Mouse (Mus musculus): ENCODE results near the gene Tamm41. TPM values are rescaled to one million over a fixed set of nuclear protein-coding genes. Genes with fewer than 3 reads are reported as not detected.

Tamm41 gene
- polyA plus RNA-seq, 1 experiment from 2014 or later, result 58.2 TPM

GRCm38 (mm10) chr6:115055440-115055839, 17.8 kb upstream of the Tamm41 start:
- H3K9ac ChIP-seq (replicated peaks; ENCODE audit: low read depth, low read length), result no peak overlapping the region
- H3K4me3 ChIP-seq (replicated peaks; ENCODE audit: low read length), result no peak overlapping the region
- peaks cover 11% of the 10 kb centered on the region for H3K4me1 ChIP-seq (replicated peaks; ENCODE audit: control insufficient read depth, insufficient read depth, low read length)
- no peaks in the 10 kb centered on the region for H3K36me3 ChIP-seq (ENCODE audit: control insufficient read depth, insufficient read depth)
- no peak overlapping the region for H3K4me2 ChIP-seq (ENCODE audit: low read length)
- no peak overlapping the region for H3K27ac ChIP-seq (ENCODE audit: low read length)
- H3K27me3 ChIP-seq (replicated peaks; ENCODE audit: control insufficient read depth, insufficient read depth, low read length), result no peaks in the 10 kb centered on the region
- no peaks in the 10 kb centered on the region for H3K9me3 ChIP-seq (ENCODE audit: control insufficient read depth, low read length)
- ATAC-seq, result no peak
- 44% methylated on average over 4 of the region's 4 CpGs for whole genome bisulfite sequencing

- Histone ChIP-seq H3K4me1 (replicated peaks; ENCODE audit: control insufficient read depth, insufficient read depth, low read length) (peaks cover 10% of the 10 kb centered on the region), H3K9me3 (ENCODE audit: control insufficient read depth, low read length) (no peaks in the 10 kb centered on the region), H3K4me3 (replicated peaks; ENCODE audit: low read length) (no peak overlapping the region), H3K27me3 (replicated peaks; ENCODE audit: control insufficient read depth, insufficient read depth, low read length) (no peaks in the 10 kb centered on the region), H3K27ac (ENCODE audit: low read length) (no peak overlapping the region), H3K9ac (replicated peaks; ENCODE audit: low read depth, low read length) (no peak overlapping the region), H3K36me3 (ENCODE audit: control insufficient read depth, insufficient read depth) (no peaks in the 10 kb centered on the region), H3K4me2 (ENCODE audit: low read length) (no peak overlapping the region)
- ATAC-seq, result no peak
- WGBS, result 71% methylated on average over 6 of the region's 6 CpGs
These were observed 14.0 kb upstream of the Tamm41 start for GRCm38 (mm10) chr6:115051586-115052197.

GRCm38 (mm10) chr6:115049015-115049414, 11.3 kb upstream of the Tamm41 start:
- no peak overlapping the region for H3K4me3 ChIP-seq (replicated peaks; ENCODE audit: low read length)
- 24% methylated on average over 4 of the region's 4 CpGs for WGBS
- no peaks in the 10 kb centered on the region for H3K27me3 ChIP-seq (replicated peaks; ENCODE audit: control insufficient read depth, insufficient read depth, low read length)
- ATAC-seq, result no peak
- H3K9me3 ChIP-seq (ENCODE audit: control insufficient read depth, low read length), result no peaks in the 10 kb centered on the region
- no peak overlapping the region for H3K27ac ChIP-seq (ENCODE audit: low read length)
- no peak overlapping the region for H3K4me2 ChIP-seq (ENCODE audit: low read length)
- H3K36me3 ChIP-seq (ENCODE audit: control insufficient read depth, insufficient read depth), result no peaks in the 10 kb centered on the region
- H3K9ac ChIP-seq (replicated peaks; ENCODE audit: low read depth, low read length), result no peak overlapping the region
- peaks cover 8% of the 10 kb centered on the region for H3K4me1 ChIP-seq (replicated peaks; ENCODE audit: control insufficient read depth, insufficient read depth, low read length)

- peaks cover 12% of the 10 kb centered on the region for H3K4me1 ChIP-seq (replicated peaks; ENCODE audit: control insufficient read depth, insufficient read depth, low read length)
- 26% methylated on average over 2 of the region's 2 CpGs for WGBS
- H3K27ac ChIP-seq (ENCODE audit: low read length), result 0 out of 2 replicates have a peak overlapping the region, but pooled peaks have one; percentile 1
- no peak overlapping the region for H3K4me3 ChIP-seq (replicated peaks; ENCODE audit: low read length)
- no peaks in the 10 kb centered on the region for H3K9me3 ChIP-seq (ENCODE audit: control insufficient read depth, low read length)
- no peak overlapping the region for H3K4me2 ChIP-seq (ENCODE audit: low read length)
- no peaks in the 10 kb centered on the region for H3K27me3 ChIP-seq (replicated peaks; ENCODE audit: control insufficient read depth, insufficient read depth, low read length)
- H3K36me3 ChIP-seq (ENCODE audit: control insufficient read depth, insufficient read depth), result no peaks in the 10 kb centered on the region
- H3K9ac ChIP-seq (replicated peaks; ENCODE audit: low read depth, low read length), result no peak overlapping the region
- no peak for ATAC-seq
These were observed 10.1 kb upstream of the Tamm41 start for GRCm38 (mm10) chr6:115047816-115048215.

- peaks cover 17% of the 10 kb centered on the region for H3K4me1 ChIP-seq (replicated peaks; ENCODE audit: control insufficient read depth, insufficient read depth, low read length)
- no peak overlapping the region for H3K27ac ChIP-seq (ENCODE audit: low read length)
- no peak for ATAC-seq
- WGBS, result 53% methylated on average over 1 of the region's 1 CpGs
- no peak overlapping the region for H3K4me2 ChIP-seq (ENCODE audit: low read length)
- H3K9me3 ChIP-seq (ENCODE audit: control insufficient read depth, low read length), result no peaks in the 10 kb centered on the region
- H3K27me3 ChIP-seq (replicated peaks; ENCODE audit: control insufficient read depth, insufficient read depth, low read length), result no peaks in the 10 kb centered on the region
- H3K9ac ChIP-seq (replicated peaks; ENCODE audit: low read depth, low read length), result no peak overlapping the region
- no peaks in the 10 kb centered on the region for H3K36me3 ChIP-seq (ENCODE audit: control insufficient read depth, insufficient read depth)
- no peak overlapping the region for H3K4me3 ChIP-seq (replicated peaks; ENCODE audit: low read length)
These were observed 8.4 kb upstream of the Tamm41 start for GRCm38 (mm10) chr6:115046064-115046463.

GRCm38 (mm10) chr6:115044709-115045108, 7.0 kb upstream of the Tamm41 start:
- Histone ChIP-seq H3K4me1 (replicated peaks; ENCODE audit: control insufficient read depth, insufficient read depth, low read length) (peaks cover 17% of the 10 kb centered on the region), H3K4me3 (replicated peaks; ENCODE audit: low read length) (no peak overlapping the region), H3K27ac (ENCODE audit: low read length) (peak overlapping the region; percentile 87), H3K36me3 (ENCODE audit: control insufficient read depth, insufficient read depth) (no peaks in the 10 kb centered on the region), H3K4me2 (ENCODE audit: low read length) (no peak overlapping the region), H3K9me3 (ENCODE audit: control insufficient read depth, low read length) (no peaks in the 10 kb centered on the region), H3K9ac (replicated peaks; ENCODE audit: low read depth, low read length) (no peak overlapping the region), H3K27me3 (replicated peaks; ENCODE audit: control insufficient read depth, insufficient read depth, low read length) (no peaks in the 10 kb centered on the region)
- 59% methylated on average over 1 of the region's 1 CpGs for WGBS
- no peak for ATAC-seq

- 39% methylated on average over 14 of the region's 14 CpGs for WGBS
- peak overlapping the region; percentile 87 for H3K27ac ChIP-seq (ENCODE audit: low read length)
- no peak overlapping the region for H3K4me3 ChIP-seq (replicated peaks; ENCODE audit: low read length)
- no peaks in the 10 kb centered on the region for H3K27me3 ChIP-seq (replicated peaks; ENCODE audit: control insufficient read depth, insufficient read depth, low read length)
- H3K9ac ChIP-seq (replicated peaks; ENCODE audit: low read depth, low read length), result no peak overlapping the region
- 0 out of 2 replicates have a peak overlapping the region, but pooled peaks have one; percentile 11 for H3K4me2 ChIP-seq (ENCODE audit: low read length)
- H3K36me3 ChIP-seq (ENCODE audit: control insufficient read depth, insufficient read depth), result no peaks in the 10 kb centered on the region
- ATAC-seq, result peak; percentile 90
- peaks cover 17% of the 10 kb centered on the region for H3K4me1 ChIP-seq (replicated peaks; ENCODE audit: control insufficient read depth, insufficient read depth, low read length)
- H3K9me3 ChIP-seq (ENCODE audit: control insufficient read depth, low read length), result no peaks in the 10 kb centered on the region
These were observed 6.2 kb upstream of the Tamm41 start for GRCm38 (mm10) chr6:115043657-115044500.

GRCm38 (mm10) chr6:115042609-115043008, 4.9 kb upstream of the Tamm41 start:
- ATAC-seq, result no peak
- no peaks in the 10 kb centered on the region for H3K27me3 ChIP-seq (replicated peaks; ENCODE audit: control insufficient read depth, insufficient read depth, low read length)
- H3K36me3 ChIP-seq (ENCODE audit: control insufficient read depth, insufficient read depth), result no peaks in the 10 kb centered on the region
- no peak overlapping the region for H3K4me3 ChIP-seq (replicated peaks; ENCODE audit: low read length)
- no peak overlapping the region for H3K4me2 ChIP-seq (ENCODE audit: low read length)
- H3K27ac ChIP-seq (ENCODE audit: low read length), result peak overlapping the region; percentile 51
- H3K4me1 ChIP-seq (replicated peaks; ENCODE audit: control insufficient read depth, insufficient read depth, low read length), result peaks cover 11% of the 10 kb centered on the region
- H3K9me3 ChIP-seq (ENCODE audit: control insufficient read depth, low read length), result no peaks in the 10 kb centered on the region
- H3K9ac ChIP-seq (replicated peaks; ENCODE audit: low read depth, low read length), result no peak overlapping the region
- 61% methylated on average over 10 of the region's 10 CpGs for WGBS

- Histone ChIP-seq H3K36me3 (ENCODE audit: control insufficient read depth, insufficient read depth) (peaks cover 24% of the 10 kb centered on the region), H3K9ac (replicated peaks; ENCODE audit: low read depth, low read length) (no peak overlapping the region), H3K4me1 (replicated peaks; ENCODE audit: control insufficient read depth, insufficient read depth, low read length) (peaks cover 17% of the 10 kb centered on the region), H3K4me2 (ENCODE audit: low read length) (no peak overlapping the region), H3K27me3 (replicated peaks; ENCODE audit: control insufficient read depth, insufficient read depth, low read length) (no peaks in the 10 kb centered on the region), H3K27ac (ENCODE audit: low read length) (no peak overlapping the region), H3K9me3 (ENCODE audit: control insufficient read depth, low read length) (no peaks in the 10 kb centered on the region), H3K4me3 (replicated peaks; ENCODE audit: low read length) (no peak overlapping the region)
- ATAC-seq, result no peak
- 97% methylated on average over 5 of the region's 5 CpGs for WGBS
These were observed 4.2 kb downstream of the Tamm41 start for GRCm38 (mm10) chr6:115033441-115033840.
